Mouse (Mus musculus): ENCODE data around the gene Micu1. TPM values are rescaled to one million over a fixed set of nuclear protein-coding genes. Genes with fewer than 3 reads are reported as not detected.

The Micu1 gene
- polyA plus RNA-seq, 1 experiment from 2014 or later: 87.9 TPM

DNA sequence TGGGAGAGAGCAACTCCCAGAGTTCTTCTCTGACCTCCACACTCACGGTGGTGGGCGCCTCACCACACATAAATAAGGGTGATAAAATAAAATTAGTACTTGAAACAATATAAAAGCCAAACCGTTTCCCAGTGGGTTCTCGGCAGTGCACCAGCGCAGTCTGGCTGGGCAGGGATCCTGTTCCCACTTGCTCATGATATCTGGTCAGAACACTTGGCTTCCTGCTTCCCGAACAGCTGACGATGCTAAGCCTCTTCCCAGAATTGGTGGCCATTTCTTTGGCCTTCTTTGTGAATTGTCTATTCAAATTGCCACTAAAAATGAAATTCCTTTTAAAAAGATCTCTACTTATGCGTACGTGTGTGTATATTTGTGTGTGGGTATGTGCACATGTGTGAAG lies 27.0 kb downstream of the Micu1 start:
- H3K27ac ChIP-seq (replicated peaks): no peak overlapping the region
- H3K9ac ChIP-seq: no peak overlapping the region
- WGBS: 88% methylated on average over 9 of the region's 9 CpGs
- peaks cover 7% of the 10 kb centered on the region for H3K4me1 ChIP-seq (replicated peaks)
- H3K36me3 ChIP-seq: peaks cover 20% of the 10 kb centered on the region
- no peak overlapping the region for H3K4me3 ChIP-seq
- no peaks in the 10 kb centered on the region for H3K27me3 ChIP-seq
- no peaks in the 10 kb centered on the region for H3K9me3 ChIP-seq
- ATAC-seq (ENCODE audit: low read depth): no peak
- H3K4me2 ChIP-seq: no peak overlapping the region

DNA sequence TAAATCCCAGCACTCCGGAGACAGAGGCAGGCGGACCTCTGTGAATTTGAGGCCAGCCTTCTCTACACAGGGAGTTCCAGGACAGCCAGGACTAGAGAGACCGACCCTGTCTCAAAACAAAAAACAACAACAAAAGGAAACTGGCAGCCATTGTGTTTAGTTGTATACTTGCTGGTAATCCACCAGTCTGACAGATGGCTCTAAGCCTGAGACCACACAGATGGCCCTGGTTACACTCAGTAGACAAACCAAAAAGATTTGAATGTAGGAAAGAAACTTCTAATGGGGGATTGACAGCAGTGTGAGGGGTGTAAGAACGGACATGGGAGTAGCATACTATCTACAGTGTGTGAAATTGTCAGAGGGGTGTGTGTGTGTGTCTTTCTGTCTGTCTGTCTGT lies 27.6 kb downstream of the Micu1 start:
- Histone ChIP-seq H3K4me2 (no peak overlapping the region), H3K27me3 (no peaks in the 10 kb centered on the region), H3K36me3 (peaks cover 24% of the 10 kb centered on the region), H3K4me3 (no peak overlapping the region), H3K9me3 (no peaks in the 10 kb centered on the region), H3K4me1 (replicated peaks) (peaks cover 2% of the 10 kb centered on the region; the same call in 1 of the 2 replicates), H3K27ac (replicated peaks) (no peak overlapping the region), H3K9ac (no peak overlapping the region)
- no peak for ATAC-seq (ENCODE audit: low read depth)
- WGBS: 42% methylated on average over 4 of the region's 4 CpGs

DNA sequence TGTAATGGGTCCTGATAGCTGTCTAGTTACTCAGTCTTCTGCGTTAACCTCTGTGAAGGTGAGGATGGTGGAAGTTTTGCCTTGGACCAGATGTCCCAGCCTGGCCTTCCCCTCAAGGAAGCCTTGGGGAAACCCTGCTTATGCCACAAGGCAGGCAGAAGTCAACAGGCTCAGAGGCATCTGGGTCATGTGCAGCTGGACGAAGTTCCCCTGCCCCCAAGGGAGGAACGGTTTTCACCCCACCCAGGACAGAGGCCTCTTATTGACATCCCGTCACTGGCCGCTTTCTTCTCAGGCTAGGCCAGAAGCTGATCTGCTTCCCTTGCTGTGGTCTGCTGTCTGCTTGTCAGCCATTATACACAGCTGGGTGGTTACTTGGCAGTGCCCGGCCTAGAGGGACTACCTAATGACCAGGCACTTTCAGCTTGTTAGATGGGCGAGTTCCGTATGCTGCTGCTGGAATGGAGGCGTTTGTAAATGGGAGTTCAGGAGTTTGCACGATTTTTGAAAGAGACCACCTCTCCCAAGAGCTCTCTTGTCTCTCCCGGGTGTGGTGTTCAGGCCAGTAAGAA lies 33.8 kb downstream of the Micu1 start:
- no peak for ATAC-seq (ENCODE audit: low read depth)
- WGBS: 75% methylated on average over 11 of the region's 11 CpGs

DNA sequence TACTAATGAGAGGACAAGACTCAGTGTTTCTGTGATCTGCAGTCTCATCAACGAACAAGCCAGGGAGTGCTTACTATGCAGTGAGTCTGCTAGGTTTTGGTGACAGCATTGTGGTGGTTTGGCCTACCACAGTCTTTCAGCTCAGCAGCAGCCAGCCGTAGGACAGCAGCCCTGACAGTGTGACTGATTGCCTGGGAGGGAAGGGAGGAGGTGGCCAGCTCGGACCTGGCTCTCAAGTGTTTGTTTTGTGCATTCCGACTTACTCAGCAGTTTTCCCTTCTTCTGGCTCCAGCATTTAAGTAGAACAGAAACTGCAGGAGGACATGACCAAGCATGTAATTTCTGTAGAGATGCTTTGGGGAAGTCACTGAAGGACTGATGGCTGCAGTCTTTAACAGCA lies 39.2 kb downstream of the Micu1 start:
- no peak for ATAC-seq (ENCODE audit: low read depth)
- H3K9me3 ChIP-seq: no peaks in the 10 kb centered on the region
- H3K4me1 ChIP-seq (replicated peaks): no peaks in the 10 kb centered on the region
- 34% methylated on average over 4 of the region's 4 CpGs for WGBS
- no peak overlapping the region for H3K4me2 ChIP-seq
- no peak overlapping the region for H3K9ac ChIP-seq
- H3K4me3 ChIP-seq: no peak overlapping the region
- no peaks in the 10 kb centered on the region for H3K27me3 ChIP-seq
- H3K27ac ChIP-seq (replicated peaks): no peak overlapping the region
- H3K36me3 ChIP-seq: peaks cover 22% of the 10 kb centered on the region

More for the DNA sequence above, 33.8 kb downstream of the Micu1 start:
- Histone ChIP-seq H3K9me3 (no peaks in the 10 kb centered on the region), H3K27ac (replicated peaks) (no peak overlapping the region), H3K4me3 (no peak overlapping the region), H3K27me3 (no peaks in the 10 kb centered on the region), H3K4me2 (no peak overlapping the region), H3K4me1 (replicated peaks) (no peaks in the 10 kb centered on the region), H3K36me3 (peaks cover 27% of the 10 kb centered on the region), H3K9ac (no peak overlapping the region)

DNA sequence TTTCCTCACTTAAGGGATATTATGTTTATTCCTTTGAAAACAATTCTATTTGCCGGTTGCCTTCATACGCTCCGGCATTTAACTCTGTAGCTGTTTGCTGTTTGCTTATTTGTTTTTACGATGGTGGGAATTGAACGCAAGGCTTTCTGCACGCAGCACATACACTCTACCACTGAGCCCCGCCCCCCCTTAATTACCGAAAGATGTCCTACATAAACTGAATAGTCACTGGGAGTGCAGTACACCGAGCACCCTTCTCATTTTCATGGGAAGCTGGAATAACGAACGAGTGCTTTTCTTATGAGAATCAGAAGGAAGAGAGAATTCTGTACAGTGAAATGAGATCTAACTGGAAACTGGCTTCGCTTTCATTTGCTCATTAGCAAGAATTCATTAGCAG lies 41.1 kb downstream of the Micu1 start:
- ATAC-seq (ENCODE audit: low read depth): peak; percentile 80
- H3K27ac ChIP-seq (replicated peaks): peak overlapping the region; percentile 62
- H3K9me3 ChIP-seq: no peaks in the 10 kb centered on the region
- 73% methylated on average over 12 of the region's 12 CpGs for WGBS
- H3K27me3 ChIP-seq: no peaks in the 10 kb centered on the region
- H3K4me3 ChIP-seq: no peak overlapping the region
- H3K4me2 ChIP-seq: no peak overlapping the region
- H3K4me1 ChIP-seq (replicated peaks): no peaks in the 10 kb centered on the region
- H3K36me3 ChIP-seq: peaks cover 22% of the 10 kb centered on the region
- H3K9ac ChIP-seq: no peak overlapping the region

DNA sequence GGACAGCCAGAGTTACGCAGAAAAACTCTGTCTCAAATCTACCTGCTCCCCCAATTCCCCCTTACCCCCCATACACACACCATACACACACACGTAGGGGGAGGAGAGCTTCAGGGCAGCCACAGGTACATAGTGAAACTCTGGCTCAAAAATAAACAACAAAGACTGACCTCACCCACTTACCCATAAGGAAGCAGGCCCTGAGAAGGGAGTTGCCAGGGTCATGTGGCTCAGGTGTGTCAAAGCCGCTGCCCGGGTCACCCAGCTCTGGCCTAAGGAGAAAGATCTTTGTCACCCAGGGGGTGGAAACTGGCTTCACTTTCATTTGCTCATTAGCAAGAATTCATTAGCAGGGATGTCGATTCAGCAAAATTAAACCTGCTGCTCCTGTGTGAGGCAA lies 41.7 kb downstream of the Micu1 start:
- WGBS: 92% methylated on average over 5 of the region's 5 CpGs
- H3K9ac ChIP-seq: no peak overlapping the region
- peaks cover 22% of the 10 kb centered on the region for H3K36me3 ChIP-seq
- H3K27ac ChIP-seq (replicated peaks): peak overlapping the region; percentile 62
- no peaks in the 10 kb centered on the region for H3K4me1 ChIP-seq (replicated peaks)
- ATAC-seq (ENCODE audit: low read depth): no peak
- no peak overlapping the region for H3K4me2 ChIP-seq
- H3K9me3 ChIP-seq: no peaks in the 10 kb centered on the region
- H3K27me3 ChIP-seq: no peaks in the 10 kb centered on the region
- no peak overlapping the region for H3K4me3 ChIP-seq

DNA sequence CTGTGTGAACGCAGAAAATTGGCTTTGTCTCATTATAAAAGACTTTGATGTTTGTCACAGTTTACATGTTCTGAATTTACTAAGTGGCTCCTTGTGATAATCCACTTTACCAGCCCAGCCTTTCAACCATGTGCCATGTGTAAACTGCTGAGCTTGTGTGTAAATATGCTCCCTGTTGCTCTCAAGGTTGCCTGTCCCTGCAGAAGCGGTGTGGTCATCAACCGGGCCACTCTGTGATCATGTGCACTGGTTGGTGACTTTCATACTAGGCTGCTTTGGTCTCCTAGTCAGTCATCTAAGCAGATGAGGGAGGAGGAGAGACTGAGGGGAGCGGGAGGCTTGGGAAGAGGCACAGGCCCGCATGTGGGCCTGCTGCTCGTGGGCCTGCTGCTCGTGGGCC lies 45.1 kb downstream of the Micu1 start:
- Histone ChIP-seq H3K4me3 (no peak overlapping the region), H3K4me1 (replicated peaks) (no peaks in the 10 kb centered on the region), H3K27me3 (no peaks in the 10 kb centered on the region), H3K36me3 (peaks cover 13% of the 10 kb centered on the region), H3K9me3 (no peaks in the 10 kb centered on the region), H3K27ac (replicated peaks) (no peak overlapping the region), H3K9ac (no peak overlapping the region), H3K4me2 (no peak overlapping the region)
- WGBS: 87% methylated on average over 7 of the region's 7 CpGs
- ATAC-seq (ENCODE audit: low read depth): no peak

DNA sequence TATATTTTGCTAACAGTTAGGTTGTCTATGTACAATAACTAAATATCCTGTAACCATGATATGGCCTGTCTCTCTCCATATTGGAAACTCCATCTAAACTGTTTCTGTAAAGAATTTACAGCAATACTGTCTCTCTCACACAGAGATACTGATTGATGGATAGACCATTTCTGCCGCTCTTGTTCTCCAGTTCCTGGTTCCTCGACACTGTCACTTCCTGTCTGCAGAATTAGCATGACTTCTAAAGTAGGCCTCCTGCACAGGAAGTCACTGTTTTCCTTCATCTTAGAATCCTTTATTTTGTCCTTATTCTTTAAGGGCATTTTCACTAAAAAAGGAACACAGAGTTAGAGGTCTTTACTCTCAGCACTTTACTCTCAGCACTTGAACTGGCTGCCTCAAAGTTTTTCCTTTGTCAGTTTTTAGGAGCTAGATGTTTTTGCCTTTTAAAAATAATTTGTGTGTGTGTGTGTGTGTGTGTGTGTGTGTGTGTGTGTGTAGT lies 46.5 kb downstream of the Micu1 start:
- no peak for ATAC-seq (ENCODE audit: low read depth)
- Histone ChIP-seq H3K36me3 (peaks cover 17% of the 10 kb centered on the region), H3K4me3 (no peak overlapping the region), H3K9me3 (no peaks in the 10 kb centered on the region), H3K27me3 (no peaks in the 10 kb centered on the region), H3K9ac (no peak overlapping the region), H3K4me2 (no peak overlapping the region), H3K4me1 (replicated peaks) (no peaks in the 10 kb centered on the region), H3K27ac (replicated peaks) (no peak overlapping the region)
- 60% methylated on average over 2 of the region's 2 CpGs for WGBS

DNA sequence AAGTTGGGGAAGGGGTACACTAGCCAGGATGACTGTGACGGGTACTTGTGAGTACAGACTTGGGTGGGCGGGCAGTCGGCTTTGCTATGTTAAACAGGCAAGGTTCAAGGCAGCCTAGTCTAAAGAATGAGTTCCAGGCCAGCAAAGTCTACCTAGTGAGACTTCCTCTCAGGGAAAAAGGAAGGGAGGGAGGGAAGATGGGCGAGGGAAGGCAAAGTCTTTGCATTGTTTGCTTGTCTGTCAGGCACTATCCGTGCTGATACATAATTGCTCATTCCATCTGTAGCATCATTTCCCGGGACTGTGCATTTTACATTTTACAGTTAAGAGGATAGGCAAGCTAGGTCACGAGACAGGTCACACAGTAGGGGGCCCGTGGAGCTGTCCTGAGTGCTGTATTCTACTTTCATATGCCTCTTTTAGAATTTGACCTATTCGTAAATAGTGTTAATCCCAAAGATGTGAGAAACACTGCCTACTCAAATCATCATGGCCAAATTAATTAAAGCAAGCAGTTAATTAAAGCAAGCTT lies 51.3 kb downstream of the Micu1 start:
- H3K9ac ChIP-seq: no peak overlapping the region
- H3K9me3 ChIP-seq: no peaks in the 10 kb centered on the region
- ATAC-seq (ENCODE audit: low read depth): no peak
- no peak overlapping the region for H3K4me2 ChIP-seq
- no peak overlapping the region for H3K4me3 ChIP-seq
- H3K36me3 ChIP-seq: peaks cover 6% of the 10 kb centered on the region; the same call in 1 of the 2 replicates
- H3K27me3 ChIP-seq: no peaks in the 10 kb centered on the region
- H3K4me1 ChIP-seq (replicated peaks): peaks cover 20% of the 10 kb centered on the region
- 50% methylated on average over 9 of the region's 9 CpGs for whole genome bisulfite sequencing
- H3K27ac ChIP-seq (replicated peaks): no peak overlapping the region

DNA sequence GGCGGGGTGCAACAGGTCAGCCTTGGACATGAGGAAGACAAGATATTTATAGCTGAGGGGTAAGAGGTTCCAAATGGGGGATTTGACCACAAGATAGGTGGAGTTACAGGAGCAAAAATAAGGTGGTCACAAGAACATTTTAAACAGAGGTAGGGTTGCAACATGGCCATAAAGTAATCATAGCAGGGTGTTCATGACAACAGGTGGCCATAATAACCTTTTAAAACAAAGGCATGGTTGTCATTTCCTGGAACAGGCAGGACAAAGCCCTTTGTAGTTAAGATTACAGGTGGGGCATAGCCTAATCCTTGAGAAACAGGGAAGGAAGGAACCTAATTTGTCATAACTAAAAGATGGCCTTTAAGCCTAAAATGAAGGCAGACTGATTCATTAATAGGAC lies 51.8 kb downstream of the Micu1 start:
- no peaks in the 10 kb centered on the region for H3K27me3 ChIP-seq
- H3K9ac ChIP-seq: no peak overlapping the region
- H3K4me2 ChIP-seq: no peak overlapping the region
- 85% methylated on average over 1 of the region's 1 CpGs for WGBS
- no peak overlapping the region for H3K27ac ChIP-seq (replicated peaks)
- ATAC-seq (ENCODE audit: low read depth): no peak
- H3K4me1 ChIP-seq (replicated peaks): peaks cover 20% of the 10 kb centered on the region
- no peaks in the 10 kb centered on the region for H3K9me3 ChIP-seq
- peaks cover 6% of the 10 kb centered on the region; the same call in 1 of the 2 replicates for H3K36me3 ChIP-seq
- no peak overlapping the region for H3K4me3 ChIP-seq

DNA sequence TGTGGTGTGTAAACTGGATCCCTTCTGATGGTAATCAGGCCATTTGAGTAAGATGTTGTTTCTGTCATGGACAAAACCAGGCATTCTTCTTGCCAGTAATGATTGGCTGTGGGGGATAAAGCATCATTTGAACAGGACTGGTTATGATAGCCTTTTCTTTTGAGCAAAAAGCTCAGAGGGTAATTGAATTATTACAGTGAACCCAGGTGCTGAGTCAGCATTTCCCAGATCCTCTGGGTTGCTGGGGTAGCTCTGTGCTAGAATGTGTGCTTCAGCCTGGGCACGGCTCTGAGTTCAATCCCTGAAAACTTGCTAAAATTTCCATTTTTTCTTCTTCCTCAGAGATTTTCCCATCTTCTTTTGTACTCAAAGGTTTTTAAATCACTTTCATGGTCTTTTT lies 52.6 kb downstream of the Micu1 start:
- no peaks in the 10 kb centered on the region for H3K9me3 ChIP-seq
- peaks cover 6% of the 10 kb centered on the region; the same call in 1 of the 2 replicates for H3K36me3 ChIP-seq
- H3K4me2 ChIP-seq: no peak overlapping the region
- no peak overlapping the region for H3K4me3 ChIP-seq
- no peak overlapping the region for H3K27ac ChIP-seq (replicated peaks)
- peaks cover 20% of the 10 kb centered on the region for H3K4me1 ChIP-seq (replicated peaks)
- H3K9ac ChIP-seq: no peak overlapping the region
- no peaks in the 10 kb centered on the region for H3K27me3 ChIP-seq
- 72% methylated on average over 1 of the region's 1 CpGs for WGBS
- no peak for ATAC-seq (ENCODE audit: low read depth)

DNA sequence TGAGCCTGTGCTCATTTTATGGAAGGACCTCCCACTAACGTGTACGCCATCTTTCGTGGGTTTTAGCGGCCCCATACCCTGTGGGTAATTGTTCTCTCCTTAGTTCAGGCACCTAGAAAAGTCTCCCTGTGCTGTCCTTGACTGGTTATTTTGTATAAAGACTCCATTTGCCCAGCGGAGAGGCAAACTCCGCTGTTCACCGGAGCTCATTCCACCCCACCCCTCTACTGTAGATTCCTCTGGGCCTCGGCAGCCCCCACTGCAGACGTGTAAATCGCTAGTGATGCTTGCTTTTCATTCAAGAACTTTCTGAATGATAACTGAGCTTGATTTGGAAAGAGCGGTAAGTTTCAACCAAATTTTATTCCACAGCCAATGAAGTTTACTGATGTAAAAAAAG lies 53.4 kb downstream of the Micu1 start:
- 0 out of 2 replicates have a peak, but pooled peaks have one; percentile 40 for ATAC-seq (ENCODE audit: low read depth)
- no peak overlapping the region for H3K9ac ChIP-seq
- H3K4me2 ChIP-seq: no peak overlapping the region
- H3K4me3 ChIP-seq: no peak overlapping the region
- no peak overlapping the region for H3K27ac ChIP-seq (replicated peaks)
- peaks cover 6% of the 10 kb centered on the region; the same call in 1 of the 2 replicates for H3K36me3 ChIP-seq
- H3K9me3 ChIP-seq: no peaks in the 10 kb centered on the region
- H3K4me1 ChIP-seq (replicated peaks): peaks cover 20% of the 10 kb centered on the region
- 78% methylated on average over 11 of the region's 11 CpGs for WGBS
- H3K27me3 ChIP-seq: no peaks in the 10 kb centered on the region

DNA sequence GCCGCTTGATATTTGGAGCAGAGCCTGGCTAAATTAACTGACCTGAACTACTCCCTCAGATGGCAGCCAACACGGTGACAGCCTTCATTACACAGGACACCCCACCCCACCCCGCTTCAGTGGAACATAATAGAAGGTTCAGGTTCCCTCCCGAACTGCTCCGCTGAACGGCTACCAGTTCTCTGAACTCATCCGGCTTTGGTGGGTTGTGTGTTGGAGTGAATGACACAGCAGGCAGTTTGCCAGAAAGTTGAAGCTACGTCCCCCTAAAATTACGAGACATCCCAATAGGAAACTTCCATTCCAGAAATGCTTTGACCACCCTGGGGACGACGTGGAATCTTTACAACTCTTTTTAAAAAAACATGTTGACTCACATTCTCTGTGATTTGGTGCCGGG lies 53.8 kb downstream of the Micu1 start:
- Histone ChIP-seq H3K27me3 (no peaks in the 10 kb centered on the region), H3K9ac (no peak overlapping the region), H3K36me3 (peaks cover 6% of the 10 kb centered on the region; the same call in 1 of the 2 replicates), H3K4me3 (no peak overlapping the region), H3K9me3 (no peaks in the 10 kb centered on the region), H3K27ac (replicated peaks) (no peak overlapping the region), H3K4me1 (replicated peaks) (peaks cover 20% of the 10 kb centered on the region), H3K4me2 (no peak overlapping the region)
- ATAC-seq (ENCODE audit: low read depth): no peak
- 56% methylated on average over 12 of the region's 12 CpGs for WGBS

Data from neural tube, embryonic 13.5 days (tissue).